Mouse (Mus musculus) liver, embryonic 16.5 days (tissue): Measurements from ENCODE around the gene Mrpl39. TPM values are rescaled to one million over a fixed set of nuclear protein-coding genes. Genes with fewer than 3 reads are reported as not detected.

Experiments used
- ATAC-seq: fragments of 200-750 bp; cut with Nextera tagmentation; 2 replicates; pipeline ENCODE4 v1.8.0; 2017; ENCODE audit warnings: low read depth, mild to moderate bottlenecking, moderate number of reproducible peaks, moderate library complexity
- H3K27ac ChIP-seq: fragments of 300-500 bp; sonication (generic); 2 replicates; pipeline ENCODE4 v1.5.1; 2014; ENCODE audit warnings: mild to moderate bottlenecking, low read length
- H3K27me3 ChIP-seq: fragments of 300-500 bp; sonication (generic); 2 replicates; pipeline ENCODE4 v1.6.1; 2014; ENCODE audit warnings: low read depth, low read length, mixed read lengths; ENCODE audit not compliant: control insufficient read depth, insufficient read depth
- H3K36me3 ChIP-seq: fragments of 300-500 bp; sonication (generic); 2 replicates; pipeline ENCODE4 v1.6.1; 2014; ENCODE audit warnings: mild to moderate bottlenecking; ENCODE audit not compliant: control insufficient read depth, insufficient read depth
- H3K4me1 ChIP-seq: fragments of 300-500 bp; sonication (generic); 2 replicates; pipeline ENCODE4 v1.6.1; 2014; ENCODE audit warnings: low read depth, low read length, mixed read lengths; ENCODE audit not compliant: control insufficient read depth
- H3K4me2 ChIP-seq: fragments of 300-500 bp; sonication (generic); 2 replicates; pipeline ENCODE4 v1.6.1; 2014; ENCODE audit warnings: low read depth, low read length, mixed read lengths
- H3K4me3 ChIP-seq: fragments of 300-500 bp; sonication (generic); 2 replicates; pipeline ENCODE4 v1.5.1; 2014; ENCODE audit warnings: low read depth, mild to moderate bottlenecking, low read length
- H3K9ac ChIP-seq: fragments of 300-500 bp; sonication (generic); 2 replicates; pipeline ENCODE4 v1.6.1; 2014; ENCODE audit warnings: low read depth, low read length
- H3K9me3 ChIP-seq: fragments of 300-500 bp; sonication (generic); replicated peaks from 2 replicates; pipeline ENCODE4 v1.6.1; 2016; ENCODE audit warnings: low read length; ENCODE audit not compliant: control insufficient read depth
- WGBS: fragments of 180-500 bp; shearing (Covaris S2); extraction: QIAGEN DNeasy Blood & Tissue Kit; methylation state at CpG from one replicate; pipeline ENCODE4 v1.1.7; 2014; ENCODE audit not compliant: insufficient replicate concordance; 5-methylcytosine and 5-hydroxymethylcytosine counted together
- microRNA counts: library from miRNA; unstranded; fragments of <30 nt; microRNA quantifications from one replicate; lab custom pipeline; 2016
- microRNA-seq: library from miRNA; unstranded; fragments of <30 nt; microRNA quantifications from one replicate; pipeline ENCODE4, GENCODE M21; 2016
- polyA plus RNA-seq: library from polyadenylated mRNA; unstranded; fragments of >200 nt; fragmentation: Nextera tagmentation; extraction: Ambion mirVana; gene quantifications from 2 replicates; pipeline ENCODE4 v1.2.1, GENCODE M21; 2015

The Mrpl39 gene
- polyA plus RNA-seq, 1 experiment from 2014 or later = 21.8 TPM

- no peak overlapping the region for H3K4me2 ChIP-seq
- H3K36me3 ChIP-seq = no peaks in the 10 kb centered on the region
- ATAC-seq = no peak
- no peaks in the 10 kb centered on the region for H3K9me3 ChIP-seq
- H3K27me3 ChIP-seq = no peaks in the 10 kb centered on the region
- no peaks in the 10 kb centered on the region for H3K4me1 ChIP-seq
- H3K27ac ChIP-seq = no peak overlapping the region
- no peak overlapping the region for H3K4me3 ChIP-seq
- H3K9ac ChIP-seq = no peak overlapping the region
- WGBS = 55% methylated on average over 5 of the region's 5 CpGs
Observed at GRCm38 (mm10) chr16:84680760-84681159, 54.8 kb downstream of the Mrpl39 start.

GRCm38 (mm10) chr16:84677292-84677691 lies 58.2 kb downstream of the Mrpl39 start:
- no peak overlapping the region for H3K27ac ChIP-seq
- ATAC-seq = no peak
- WGBS = 67% methylated on average over 3 of the region's 3 CpGs
- no peaks in the 10 kb centered on the region for H3K36me3 ChIP-seq
- H3K27me3 ChIP-seq = no peaks in the 10 kb centered on the region
- H3K9ac ChIP-seq = no peak overlapping the region
- no peaks in the 10 kb centered on the region for H3K4me1 ChIP-seq
- no peak overlapping the region for H3K4me2 ChIP-seq
- H3K9me3 ChIP-seq = no peaks in the 10 kb centered on the region
- no peak overlapping the region for H3K4me3 ChIP-seq

MicroRNAs within 50 kb of the gene (microRNA counts, 519-probe panel; counts per million panel counts)
- microRNA mmu-miR-155 (lab: Ali Mortazavi, UCI) = 2,463 counts per million, percentile 63 among the panel's probes with 10 or more counts

Small RNA genes within 50 kb of the gene (microRNA-seq; reads per million reads assigned to microRNA genes)
- 122 reads per million, percentile 55 among the genes with 10 or more reads in this experiment for gene Mir155

Other genes starting within 250 kb of the Mrpl39 start
- not detected in 2 replicates for gene A730009L09Rik, start 220.6 kb downstream of the Mrpl39 start, polyA plus RNA-seq
- 2.6 and 2.7 TPM in 2 replicates for gene Jam2, start 38.4 kb upstream of the Mrpl39 start, polyA plus RNA-seq
- 14.4 and 14.5 TPM in 2 replicates for gene Gabpa, start 99.2 kb upstream of the Mrpl39 start, polyA plus RNA-seq
- 490 and 504 TPM in 2 replicates for gene Atp5j, start 99.9 kb upstream of the Mrpl39 start, polyA plus RNA-seq